Mouse (Mus musculus): ENCODE measurements around the gene 8030411F24Rik. TPM values are rescaled to one million over a fixed set of nuclear protein-coding genes. Genes with fewer than 3 reads are reported as not detected.

8030411F24Rik gene
- polyA plus RNA-seq, 1 experiment, result not detected

DNA sequence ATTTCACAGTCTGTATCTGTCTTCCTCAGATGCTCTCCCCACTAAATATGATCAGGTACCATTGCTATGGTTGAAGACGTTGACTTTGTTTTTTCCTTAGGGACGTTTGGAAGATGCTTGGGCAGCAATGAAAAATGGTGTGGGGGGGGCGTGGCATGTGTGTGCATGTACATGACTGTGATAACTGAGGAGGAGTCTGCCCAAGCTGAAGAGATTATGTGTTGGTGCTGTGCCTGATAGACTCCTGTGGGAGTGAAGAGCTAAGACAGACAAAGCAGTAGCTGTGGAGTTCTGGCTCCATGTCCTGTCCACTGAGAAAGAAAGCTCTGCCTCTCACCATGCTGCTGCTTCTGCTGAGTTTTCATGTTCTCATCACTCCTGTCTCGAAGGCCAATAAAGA, 53.1 kb downstream of the 8030411F24Rik start, which contains the start of gene Cst9:
Cst9 (plus strand) TSS at position 236 of the 400 bp plus-strand sequence.
- Histone ChIP-seq H3K27ac (ENCODE audit: control insufficient read depth, insufficient read depth, low read depth, low read length, poor library complexity) (no peak within 1 kb of the TSS), H3K4me3 (replicated peaks; ENCODE audit: control insufficient read depth, low read depth, low read length) (no peak within 1 kb of the TSS), H3K4me1 (ENCODE audit: control insufficient read depth, insufficient read depth, low read length) (no peaks in the 10 kb centered on the region)
- WGBS, result 73% methylated on average over 4 of the region's 4 CpGs
- no peak for TF ChIP-seq CTCF (IDR thresholded peaks at IDR 0.05; ENCODE audit: control insufficient read depth, insufficient read depth, low read length)
- no peak for TF ChIP-seq POLR2A (IDR thresholded peaks at IDR 0.05; ENCODE audit: borderline replicate concordance, control insufficient read depth, low read depth, low read length)

Other genes starting within 250 kb of the 8030411F24Rik start
- gene Nxt1, start 109.4 kb upstream of the 8030411F24Rik start, polyA plus RNA-seq (2011; ENCODE audit: insufficient read depth, insufficient read length, low replicate concordance, missing spikeins), result 28.2 and 36.9 TPM in 2 replicates
- gene Gzf1, start 101.0 kb upstream of the 8030411F24Rik start, polyA plus RNA-seq (2011; ENCODE audit: insufficient read depth, insufficient read length, low replicate concordance, missing spikeins), result 5.1 and 8.5 TPM in 2 replicates
- gene Napb, start 49.5 kb upstream of the 8030411F24Rik start, polyA plus RNA-seq (2011; ENCODE audit: insufficient read depth, insufficient read length, low replicate concordance, missing spikeins), result 0.61 and 0.70 TPM in 2 replicates
- not detected in 2 replicates for gene Cstl1, start 31.7 kb upstream of the 8030411F24Rik start, polyA plus RNA-seq (2011; ENCODE audit: insufficient read depth, insufficient read length, low replicate concordance, missing spikeins)
- not detected in 2 replicates for gene Cst11, start 10.5 kb upstream of the 8030411F24Rik start, polyA plus RNA-seq (2011; ENCODE audit: insufficient read depth, insufficient read length, low replicate concordance, missing spikeins)
- not detected in 2 replicates for gene Cst12, start 7.4 kb downstream of the 8030411F24Rik start, polyA plus RNA-seq (2011; ENCODE audit: insufficient read depth, insufficient read length, low replicate concordance, missing spikeins)
- not detected in 2 replicates for gene Cst8, start 16.8 kb downstream of the 8030411F24Rik start, polyA plus RNA-seq (2011; ENCODE audit: insufficient read depth, insufficient read length, low replicate concordance, missing spikeins)
- not detected in 2 replicates for gene Cst13, start 38.1 kb downstream of the 8030411F24Rik start, polyA plus RNA-seq (2011; ENCODE audit: insufficient read depth, insufficient read length, low replicate concordance, missing spikeins)
- not detected in 2 replicates for gene Cst9, start 53.1 kb downstream of the 8030411F24Rik start, polyA plus RNA-seq (2011; ENCODE audit: insufficient read depth, insufficient read length, low replicate concordance, missing spikeins)
- gene 9230104L09Rik, start 83.0 kb downstream of the 8030411F24Rik start, polyA plus RNA-seq (2011; ENCODE audit: insufficient read depth, insufficient read length, low replicate concordance, missing spikeins), result not detected in 2 replicates
- gene Cst3, start 93.7 kb downstream of the 8030411F24Rik start, polyA plus RNA-seq (2011; ENCODE audit: insufficient read depth, insufficient read length, low replicate concordance, missing spikeins), result 125 and 201 TPM in 2 replicates
- not detected in 2 replicates for gene Gm1330, start 221.2 kb downstream of the 8030411F24Rik start, polyA plus RNA-seq (2011; ENCODE audit: insufficient read depth, insufficient read length, low replicate concordance, missing spikeins)
- not detected in 2 replicates for gene Gm10750, start 235.2 kb downstream of the 8030411F24Rik start, polyA plus RNA-seq (2011; ENCODE audit: insufficient read depth, insufficient read length, low replicate concordance, missing spikeins)

Measured in bone marrow, adult 2 months (tissue).